Mouse (Mus musculus) CH12.LX (cell line): Measurements from ENCODE around the gene Mab21l1. TPM values are rescaled to one million over a fixed set of nuclear protein-coding genes. Genes with fewer than 3 reads are reported as not detected.

Source experiments
- DNase-seq: peaks from one replicate; pipeline ENCODE4 v3.0.0-alpha.2; 2013; ENCODE audit errors: extremely low read depth
- H3K27ac ChIP-seq: 2 replicates; pipeline ENCODE4 v1.5.1; 2012; ENCODE audit warnings: low read depth, mild to moderate bottlenecking, control low read depth, moderate library complexity; ENCODE audit not compliant: insufficient read depth
- H3K27me3 ChIP-seq: replicated peaks from 2 replicates; pipeline ENCODE3; 2012; ENCODE audit warnings: inconsistent platforms
- H3K36me3 ChIP-seq, 2 experiments: replicated peaks in 1 of 2; 2 replicates each; pipeline versions ENCODE3 to v1.6.1; 2012; ENCODE audit warnings: inconsistent platforms in 1 of 2, low read length in 1 of 2, mild to moderate bottlenecking in 1 of 2, mixed read lengths in 1 of 2, moderate library complexity in 1 of 2; ENCODE audit not compliant: control insufficient read depth in 1 of 2, insufficient read depth in 1 of 2
- H3K4me1 ChIP-seq, 2 experiments: 2 replicates each; pipeline ENCODE4 v1.6.1; 2012; ENCODE audit warnings: inconsistent platforms in 1 of 2, moderate library complexity in 1 of 2; ENCODE audit not compliant: insufficient read depth in 2 of 2, control insufficient read depth in 1 of 2
- H3K4me2 ChIP-seq: 2 replicates; pipeline ENCODE4 v1.6.1; 2012; ENCODE audit warnings: low read depth, mild to moderate bottlenecking, control low read depth; ENCODE audit not compliant: poor library complexity, insufficient read depth, severe bottlenecking
- H3K4me3 ChIP-seq, 3 experiments: fragments of 150-350 bp in 1 of 3; sonication (generic) in 1 of 3; replicated peaks in 1 of 3; 2 replicates each; pipeline versions ENCODE3 to v1.5.1; 2011 to 2012; ENCODE audit warnings: low read depth in 2 of 3, low read length in 2 of 3, mild to moderate bottlenecking in 2 of 3, moderate library complexity in 2 of 3, control low read depth in 1 of 3, improper control_type of control experiment in 1 of 3, inconsistent platforms in 1 of 3, mixed read lengths in 1 of 3; ENCODE audit not compliant: poor library complexity in 1 of 3
- H3K79me2 ChIP-seq: replicated peaks from 2 replicates; pipeline ENCODE4 v1.6.1; 2012; ENCODE audit warnings: mild to moderate bottlenecking, moderate library complexity; ENCODE audit not compliant: control insufficient read depth, poor library complexity, insufficient read depth, severe bottlenecking; ENCODE audit errors: extremely low read depth
- H3K9ac ChIP-seq: 2 replicates; pipeline ENCODE4 v1.6.1; 2012; ENCODE audit warnings: low read depth, mild to moderate bottlenecking, control low read depth, moderate library complexity; ENCODE audit not compliant: insufficient read depth
- H3K9me3 ChIP-seq: replicated peaks from 2 replicates; pipeline ENCODE3; 2012; ENCODE audit warnings: low read length, inconsistent platforms, mixed read lengths
- BHLHE40 ChIP-seq: IDR thresholded peaks from 2 replicates; pipeline ENCODE4 v1.6.1; 2011; ENCODE audit warnings: mild to moderate bottlenecking, low read depth, low read length, improper control_type of control experiment
- CHD1 ChIP-seq: IDR thresholded peaks from 2 replicates; pipeline ENCODE4 v1.6.1; 2012; ENCODE audit warnings: low read depth, low read length, improper control_type of control experiment, inconsistent platforms
- CHD2 ChIP-seq: IDR thresholded peaks from 2 replicates; pipeline ENCODE4 v1.6.1; 2011; ENCODE audit warnings: low read length, improper control_type of control experiment
- EP300 ChIP-seq: IDR thresholded peaks from 2 replicates; pipeline ENCODE4 v1.6.1; 2011; ENCODE audit warnings: low read length, improper control_type of control experiment
- GABPA ChIP-seq: IDR thresholded peaks from 2 replicates; pipeline ENCODE4 v1.6.1; 2012; ENCODE audit warnings: low read depth, low read length, improper control_type of control experiment, inconsistent platforms; ENCODE audit not compliant: insufficient replicate concordance
- HCFC1 ChIP-seq: IDR thresholded peaks from 2 replicates; pipeline ENCODE4 v1.6.1; 2012; ENCODE audit warnings: low read depth, mild to moderate bottlenecking, inconsistent platforms, low read length, improper control_type of control experiment
- JUN ChIP-seq: IDR thresholded peaks from 2 replicates; pipeline ENCODE4 v1.6.1; 2011; ENCODE audit warnings: low read depth, mild to moderate bottlenecking, low read length, improper control_type of control experiment, moderate library complexity; ENCODE audit not compliant: insufficient read depth
- JUND ChIP-seq: conservative IDR thresholded peaks from 2 replicates; pipeline ENCODE4 v1.6.1; 2011; ENCODE audit warnings: low read depth, low read length, improper control_type of control experiment
- KAT2A ChIP-seq: IDR thresholded peaks from 2 replicates; pipeline ENCODE4 v1.6.1; 2012; ENCODE audit warnings: low read length, improper control_type of control experiment, inconsistent platforms; ENCODE audit not compliant: insufficient replicate concordance
- MAFK ChIP-seq: IDR thresholded peaks from 2 replicates; pipeline ENCODE4 v1.6.1; 2011; ENCODE audit warnings: low read length, improper control_type of control experiment; ENCODE audit not compliant: insufficient replicate concordance
- MAX ChIP-seq: IDR thresholded peaks from 2 replicates; pipeline ENCODE4 v1.6.1; 2011; ENCODE audit warnings: low read length, improper control_type of control experiment
- MEF2A ChIP-seq: IDR thresholded peaks from 2 replicates; pipeline ENCODE4 v1.6.1; 2014; ENCODE audit warnings: low read depth, mild to moderate bottlenecking, inconsistent platforms, low read length, improper control_type of control experiment, borderline replicate concordance
- NELFE ChIP-seq: IDR thresholded peaks from 2 replicates; pipeline ENCODE4 v1.6.1; 2011; ENCODE audit warnings: low read depth, low read length, improper control_type of control experiment
- PAX5 ChIP-seq: IDR thresholded peaks from 2 replicates; pipeline ENCODE4 v1.6.1; 2012; ENCODE audit warnings: low read length, inconsistent platforms, mixed read lengths
- POLR2A ChIP-seq: IDR thresholded peaks from 2 replicates; pipeline ENCODE4 v1.6.1; 2011; ENCODE audit warnings: low read depth, mild to moderate bottlenecking, improper control_type of control experiment, low read length
- RAD21 ChIP-seq: IDR thresholded peaks from 2 replicates; pipeline ENCODE4 v1.6.1; 2011; ENCODE audit warnings: low read depth, mild to moderate bottlenecking, low read length, improper control_type of control experiment, moderate library complexity
- RCOR1 ChIP-seq: conservative IDR thresholded peaks from 2 replicates; pipeline ENCODE4 v1.6.1; 2012; ENCODE audit warnings: low read depth, mild to moderate bottlenecking, inconsistent platforms, low read length, improper control_type of control experiment
- SIN3A ChIP-seq: IDR thresholded peaks from 2 replicates; pipeline ENCODE4 v1.6.1; 2012; ENCODE audit warnings: low read length, improper control_type of control experiment, inconsistent platforms
- SMC3 ChIP-seq: IDR thresholded peaks from 2 replicates; pipeline ENCODE4 v1.6.1; 2011; ENCODE audit warnings: low read depth, low read length, improper control_type of control experiment
- TBP ChIP-seq: conservative IDR thresholded peaks from 2 replicates; pipeline ENCODE4 v1.6.1; 2011; ENCODE audit warnings: low read depth, low read length, improper control_type of control experiment
- TCF12 ChIP-seq: IDR thresholded peaks from 2 replicates; pipeline ENCODE4 v1.6.1; 2014; ENCODE audit warnings: low read depth, mild to moderate bottlenecking, inconsistent platforms, low read length, improper control_type of control experiment
- USF1 ChIP-seq: IDR thresholded peaks from 2 replicates; pipeline ENCODE4 v1.6.1; 2014; ENCODE audit warnings: low read depth, mild to moderate bottlenecking, inconsistent platforms, low read length, improper control_type of control experiment
- USF2 ChIP-seq: conservative IDR thresholded peaks from 2 replicates; pipeline ENCODE4 v1.6.1; 2011; ENCODE audit warnings: low read depth, low read length, improper control_type of control experiment
- ZMIZ1 ChIP-seq: IDR thresholded peaks from 2 replicates; pipeline ENCODE4 v1.6.1; 2012; ENCODE audit warnings: low read depth, mild to moderate bottlenecking, inconsistent platforms, low read length, improper control_type of control experiment
- ZNF384 ChIP-seq: IDR thresholded peaks from 2 replicates; pipeline ENCODE4 v1.6.1; 2012; ENCODE audit warnings: low read depth, low read length, improper control_type of control experiment, inconsistent platforms
- dilution Hi-C: fragments of 300-500 bp; cut with MboI; formaldehyde crosslinking; loops from 2 replicates; pipeline ENCODE4 v1.14.3; 2020; ENCODE audit warnings: low sequenced_read_pairs; ENCODE audit not compliant: extremely low pct_unique_long_range_greater_than_20kb, extremely low pct_ligation_motif_present
- in situ Hi-C: fragments of 300-500 bp; cut with MboI; formaldehyde crosslinking; loops from 3 replicates; pipeline ENCODE4 v1.14.3; 2019; ENCODE audit warnings: low sequenced_read_pairs, low pct_ligation_motif_present, low pct_unique_long_range_greater_than_20kb, mixed read lengths
- polyA plus RNA-seq: library from polyadenylated mRNA; unstranded; fragments of >175 nt; gene quantifications from 2 replicates; pipeline ENCODE4 v1.2.1, GENCODE M21; 2012; ENCODE audit warnings: low read depth; ENCODE audit not compliant: insufficient read length
- total RNA-seq, 2 experiments: library from RNA; depleted of rRNA; stranded (reverse); fragments of 300-350 nt in 1 of 2; fragments of >200 nt in 1 of 2; gene quantifications; 2 replicates each; pipeline ENCODE4 v1.2.3; 2012 to 2014

The Mab21l1 gene
- total and polyA plus RNA-seq, 3 experiments, result not detected

DNA sequence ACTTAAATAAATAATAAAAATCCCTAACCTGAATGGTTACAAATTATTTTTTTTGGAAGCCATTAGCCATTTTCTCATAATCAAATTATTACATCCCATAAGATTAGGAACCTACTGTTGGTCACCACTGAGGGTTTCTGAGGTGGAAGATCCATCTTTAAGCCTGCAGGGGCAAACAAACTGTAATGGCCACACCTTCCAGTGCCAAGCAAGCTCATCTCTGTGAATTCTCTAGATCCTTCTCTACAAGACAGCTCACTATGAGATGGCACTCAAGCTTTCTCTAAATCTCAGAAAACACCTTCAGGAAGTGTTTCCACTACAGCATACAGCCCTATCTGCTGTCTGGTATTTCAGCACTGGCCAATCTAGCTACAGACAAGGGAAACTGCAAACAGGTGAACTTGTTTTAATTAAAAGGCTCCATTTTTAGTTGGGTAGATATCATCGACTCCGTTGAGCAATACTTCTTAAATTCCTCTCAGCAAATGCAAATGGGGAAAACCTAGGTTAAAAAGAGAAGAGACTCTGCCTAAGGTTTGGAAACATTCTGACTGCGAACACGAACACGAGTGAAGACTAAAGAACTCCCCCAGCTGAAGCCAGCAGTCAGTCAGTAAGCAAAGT is 768 bp upstream of the Mab21l1 start:
- H3K36me3 ChIP-seq, result no peaks in the 10 kb centered on the region
- TF ChIP-seq HCFC1 (no peak), USF1 (no peak), PAX5 (no peak), USF2 (no peak), TCF12 (no peak), POLR2A (no peak)
- TF ChIP-seq, all 38 proteins: peak for 0
- Histone ChIP-seq H3K9me3 (peaks cover 53% of the 10 kb centered on the region), H3K4me1 (no peaks in the 10 kb centered on the region), H3K4me3 (no peak overlapping the region), H3K27me3 (no peaks in the 10 kb centered on the region), H3K4me2 (no peak overlapping the region), H3K79me2 (no peaks in the 10 kb centered on the region), H3K9ac (no peak overlapping the region), H3K27ac (no peak overlapping the region)
- no peak for DNase-seq
- in situ Hi-C loops (no loop called here), dilution Hi-C loops (no loop called here)

DNA sequence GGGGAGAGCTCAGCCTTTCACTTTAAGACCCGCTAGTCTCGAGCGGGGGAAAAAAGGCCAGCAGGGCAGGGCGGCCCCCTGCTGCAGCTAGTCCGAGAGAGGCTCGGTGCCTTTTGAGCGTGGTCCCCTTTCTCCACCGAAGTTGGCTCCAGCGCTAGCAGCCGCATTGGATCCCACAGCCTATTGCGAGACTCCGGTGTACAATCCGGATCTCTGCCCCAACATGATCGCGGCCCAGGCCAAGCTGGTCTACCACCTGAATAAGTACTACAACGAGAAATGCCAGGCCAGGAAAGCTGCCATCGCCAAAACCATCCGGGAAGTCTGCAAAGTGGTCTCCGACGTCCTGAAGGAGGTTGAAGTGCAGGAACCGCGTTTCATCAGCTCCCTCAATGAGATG is 461 bp downstream of the Mab21l1 start:
- TF ChIP-seq RAD21 (no peak), MAFK (no peak)
- TF ChIP-seq, all 38 proteins: peak for 0
- in situ Hi-C loops, result no loop called here
- H3K27ac ChIP-seq, result no peak overlapping the region
- dilution Hi-C loops, result no loop called here
- no peaks in the 10 kb centered on the region for H3K4me1 ChIP-seq
- no peak overlapping the region for H3K9ac ChIP-seq
- no peak overlapping the region for H3K4me2 ChIP-seq
- H3K4me3 ChIP-seq, result no peak overlapping the region
- H3K9me3 ChIP-seq, result peaks cover 61% of the 10 kb centered on the region
- DNase-seq, result no peak
- no peaks in the 10 kb centered on the region for H3K36me3 ChIP-seq
- H3K27me3 ChIP-seq, result no peaks in the 10 kb centered on the region
- no peaks in the 10 kb centered on the region for H3K79me2 ChIP-seq

DNA sequence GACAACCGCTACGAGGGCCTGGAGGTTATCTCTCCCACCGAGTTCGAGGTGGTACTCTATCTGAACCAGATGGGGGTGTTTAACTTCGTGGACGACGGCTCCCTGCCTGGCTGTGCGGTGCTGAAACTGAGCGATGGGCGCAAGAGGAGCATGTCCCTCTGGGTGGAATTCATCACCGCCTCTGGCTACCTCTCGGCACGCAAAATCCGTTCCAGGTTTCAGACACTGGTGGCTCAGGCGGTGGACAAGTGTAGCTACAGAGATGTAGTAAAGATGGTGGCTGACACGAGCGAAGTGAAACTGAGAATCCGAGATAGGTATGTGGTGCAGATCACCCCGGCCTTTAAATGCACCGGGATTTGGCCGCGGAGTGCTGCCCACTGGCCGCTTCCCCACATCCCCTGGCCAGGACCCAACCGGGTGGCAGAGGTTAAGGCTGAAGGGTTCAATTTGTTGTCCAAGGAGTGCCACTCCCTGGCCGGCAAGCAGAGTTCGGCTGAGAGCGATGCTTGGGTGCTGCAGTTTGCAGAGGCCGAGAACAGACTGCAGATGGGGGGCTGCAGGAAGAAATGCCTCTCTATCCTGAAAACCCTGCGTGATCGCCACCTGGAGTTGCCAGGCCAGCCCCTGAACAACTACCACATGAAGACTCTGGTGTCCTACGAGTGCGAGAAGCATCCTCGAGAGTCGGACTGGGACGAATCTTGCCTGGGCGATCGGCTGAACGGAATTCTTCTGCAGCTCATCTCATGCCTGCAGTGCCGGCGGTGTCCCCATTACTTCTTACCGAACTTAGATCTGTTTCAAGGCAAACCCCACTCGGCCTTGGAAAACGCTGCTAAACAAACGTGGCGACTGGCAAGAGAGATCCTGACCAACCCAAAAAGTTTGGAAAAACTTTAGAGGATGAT is 1.1 kb downstream of the Mab21l1 start:
- H3K36me3 ChIP-seq, result no peaks in the 10 kb centered on the region
- H3K4me1 ChIP-seq, result no peaks in the 10 kb centered on the region
- H3K4me3 ChIP-seq, result no peak overlapping the region
- peaks cover 61% of the 10 kb centered on the region for H3K9me3 ChIP-seq
- DNase-seq, result no peak
- no peak overlapping the region for H3K27ac ChIP-seq
- TF ChIP-seq RAD21, result no peak
- no peak for TF ChIP-seq MAFK
- no peak for TF ChIP-seq ZMIZ1
- no peak for TF ChIP-seq EP300
- no peak for TF ChIP-seq KAT2A
- no peak for TF ChIP-seq RCOR1
- no peak for TF ChIP-seq SMC3
- TF ChIP-seq CHD2, result no peak
- no peak for TF ChIP-seq NELFE
- TF ChIP-seq TBP, result no peak
- no peak for TF ChIP-seq JUND
- no peak for TF ChIP-seq ZNF384
- no peak for TF ChIP-seq MAX
- no peak for TF ChIP-seq CHD1
- TF ChIP-seq JUN, result no peak
- TF ChIP-seq PAX5, result no peak
- TF ChIP-seq GABPA, result no peak
- no peak for TF ChIP-seq SIN3A
- no peak for TF ChIP-seq BHLHE40
- TF ChIP-seq MEF2A, result no peak
- TF ChIP-seq, all 38 proteins: peak for 0
- no peak overlapping the region for H3K4me2 ChIP-seq
- dilution Hi-C loops, result no loop called here
- no peaks in the 10 kb centered on the region for H3K27me3 ChIP-seq
- no peaks in the 10 kb centered on the region for H3K79me2 ChIP-seq
- in situ Hi-C loops, result no loop called here
- H3K9ac ChIP-seq, result no peak overlapping the region
